Mouse (Mus musculus) liver, embryonic 12.5 days (tissue): ENCODE measurements at regions not wholly inside any gene's neighbourhood (a gene's known extent, or its start where the extent isn't known, plus 50 kb on each side); places are given as distances from the start of the nearest gene placed in this dataset.

Source experiments
- ATAC-seq: fragments of 200-750 bp; cut with Nextera tagmentation; 2 replicates; pipeline ENCODE4 v1.8.0; 2017; ENCODE audit warnings: moderate number of reproducible peaks, mild to moderate bottlenecking, moderate library complexity
- H3K27ac ChIP-seq: fragments of 300-500 bp; sonication (generic); 2 replicates; pipeline ENCODE4 v1.5.1; 2016; ENCODE audit warnings: mild to moderate bottlenecking
- H3K27me3 ChIP-seq: fragments of 300-500 bp; sonication (generic); replicated peaks from 2 replicates; pipeline ENCODE4 v1.6.1; 2016; ENCODE audit warnings: mild to moderate bottlenecking, moderate library complexity
- H3K36me3 ChIP-seq: fragments of 300-500 bp; sonication (generic); 2 replicates; pipeline ENCODE4 v1.6.1; 2016; ENCODE audit warnings: mild to moderate bottlenecking, moderate library complexity
- H3K4me1 ChIP-seq: fragments of 300-500 bp; sonication (generic); 2 replicates; pipeline ENCODE4 v1.6.1; 2016
- H3K4me2 ChIP-seq: fragments of 300-500 bp; sonication (generic); 2 replicates; pipeline ENCODE4 v1.6.1; 2016; ENCODE audit warnings: mild to moderate bottlenecking, moderate library complexity
- H3K4me3 ChIP-seq: fragments of 300-500 bp; sonication (generic); 2 replicates; pipeline ENCODE4 v1.5.1; 2016; ENCODE audit warnings: mild to moderate bottlenecking, moderate library complexity
- H3K9ac ChIP-seq: fragments of 300-500 bp; sonication (generic); 2 replicates; pipeline ENCODE4 v1.6.1; 2016; ENCODE audit warnings: mild to moderate bottlenecking, moderate library complexity
- H3K9me3 ChIP-seq: fragments of 300-500 bp; sonication (generic); replicated peaks from 2 replicates; pipeline ENCODE4 v1.6.1; 2016; ENCODE audit warnings: mild to moderate bottlenecking, moderate library complexity
- WGBS: fragments of 180-500 bp; shearing (Covaris S2); methylation state at CpG from one replicate; pipeline ENCODE4 v1.1.7; 2016; ENCODE audit not compliant: insufficient replicate concordance; 5-methylcytosine and 5-hydroxymethylcytosine counted together

DNA sequence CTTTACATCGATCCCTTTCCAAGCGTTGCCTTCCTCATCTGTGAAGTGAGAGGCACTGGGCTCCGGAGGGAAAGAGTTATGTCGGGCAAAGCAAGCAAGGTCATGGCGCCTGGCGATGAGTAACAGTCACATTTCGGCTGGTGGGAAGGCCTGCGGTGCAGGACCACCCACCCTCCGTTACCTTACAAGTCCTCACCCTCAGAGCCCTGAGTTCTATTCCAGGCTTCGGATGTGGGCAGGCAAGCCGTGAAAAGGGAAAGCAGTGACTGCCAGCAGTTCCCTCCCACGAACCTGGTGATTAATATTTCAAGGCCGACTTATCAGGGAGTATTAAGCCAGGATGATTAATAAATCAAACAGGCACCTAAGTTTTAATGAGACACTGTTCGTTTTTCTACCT lies 209.7 kb downstream of the Drd1 start:
- Histone ChIP-seq H3K27me3 (no peaks in the 10 kb centered on the region), H3K9me3 (no peaks in the 10 kb centered on the region), H3K4me3 (no peak overlapping the region), H3K4me2 (no peak overlapping the region), H3K4me1 (no peaks in the 10 kb centered on the region), H3K27ac (no peak overlapping the region), H3K9ac (no peak overlapping the region), H3K36me3 (no peaks in the 10 kb centered on the region)
- 75% methylated on average over 14 of the region's 14 CpGs for WGBS
- ATAC-seq: no peak

DNA sequence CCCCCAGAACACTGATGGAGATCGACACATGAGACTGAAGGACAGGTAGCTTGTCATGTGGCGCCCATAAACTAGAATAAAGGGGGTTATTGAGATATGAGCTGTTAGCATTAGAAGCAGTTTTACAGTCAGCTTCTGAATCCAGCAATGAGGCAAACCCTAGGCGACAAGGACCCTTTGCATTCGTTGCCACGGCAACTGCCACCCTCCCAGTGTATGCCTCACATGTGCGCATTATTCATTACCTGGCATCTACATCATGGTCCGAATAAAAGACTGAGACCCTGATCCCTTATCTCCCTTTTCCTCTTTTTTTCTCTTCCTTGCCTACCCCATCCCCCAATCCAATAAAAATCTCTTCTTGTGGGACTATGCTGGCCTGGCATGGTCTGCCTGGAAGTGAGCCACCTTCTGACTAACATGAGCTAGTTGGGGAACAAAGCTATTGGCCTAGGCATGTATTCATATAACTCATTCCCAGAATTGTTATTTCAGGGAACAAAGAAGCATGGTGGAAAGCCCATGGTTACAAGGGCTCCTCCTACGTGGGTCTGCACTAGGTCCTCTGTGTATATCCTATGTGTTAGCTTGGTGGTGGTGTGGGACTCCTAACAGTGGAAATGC lies 229.4 kb downstream of the Drd1 start:
- WGBS: 54% methylated on average over 8 of the region's 8 CpGs
- H3K27ac ChIP-seq: no peak overlapping the region
- no peaks in the 10 kb centered on the region for H3K9me3 ChIP-seq
- H3K4me2 ChIP-seq: no peak overlapping the region
- no peak overlapping the region for H3K9ac ChIP-seq
- H3K36me3 ChIP-seq: no peaks in the 10 kb centered on the region
- no peaks in the 10 kb centered on the region for H3K4me1 ChIP-seq
- no peak overlapping the region for H3K4me3 ChIP-seq
- no peaks in the 10 kb centered on the region for H3K27me3 ChIP-seq
- ATAC-seq: no peak

DNA sequence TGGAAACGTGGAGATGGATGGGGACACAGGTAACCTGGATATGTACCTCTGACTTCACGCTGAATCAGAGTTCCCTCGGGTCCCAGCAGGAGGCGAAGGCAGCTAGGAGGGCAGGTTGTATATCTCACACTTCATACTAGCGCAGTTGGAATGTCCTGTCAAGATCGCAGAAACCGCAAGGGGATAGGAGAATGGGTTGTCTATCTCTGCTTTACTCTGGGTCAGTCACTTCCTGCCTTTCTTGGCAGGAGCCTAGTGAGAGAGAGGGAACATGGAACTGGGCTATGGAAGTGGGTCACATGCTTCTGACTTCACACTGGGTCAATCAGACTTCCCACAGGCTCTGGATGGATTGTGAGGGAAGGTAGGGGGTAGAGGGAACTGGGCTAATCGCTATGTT lies 233.4 kb downstream of the Drd1 start:
- Histone ChIP-seq H3K27ac (no peak overlapping the region), H3K9me3 (no peaks in the 10 kb centered on the region), H3K4me1 (no peaks in the 10 kb centered on the region), H3K9ac (no peak overlapping the region), H3K4me3 (no peak overlapping the region), H3K36me3 (no peaks in the 10 kb centered on the region), H3K27me3 (no peaks in the 10 kb centered on the region), H3K4me2 (no peak overlapping the region)
- 51% methylated on average over 8 of the region's 8 CpGs for WGBS
- ATAC-seq: no peak

DNA sequence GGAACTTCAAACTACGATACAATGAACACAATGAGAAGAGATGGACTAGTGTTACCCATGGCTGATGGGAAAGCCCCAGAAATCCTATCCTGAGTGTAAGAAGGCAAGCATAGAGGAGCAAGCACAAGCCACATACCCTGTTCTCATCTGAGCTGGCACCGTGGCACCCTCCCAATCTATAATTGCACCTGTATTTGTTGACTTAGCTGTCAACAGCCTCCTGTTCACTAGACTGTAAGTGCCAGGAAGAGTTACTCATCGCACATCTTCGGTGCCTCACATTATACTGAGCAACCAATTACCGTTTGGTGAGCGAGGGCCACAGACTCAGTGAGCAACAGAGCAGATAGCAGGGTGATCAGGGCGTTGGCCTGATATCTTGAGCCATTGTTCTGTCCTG lies 239.9 kb downstream of the Drd1 start:
- ATAC-seq: no peak
- H3K4me1 ChIP-seq: no peaks in the 10 kb centered on the region
- no peak overlapping the region for H3K4me3 ChIP-seq
- H3K36me3 ChIP-seq: no peaks in the 10 kb centered on the region
- 73% methylated on average over 7 of the region's 7 CpGs for WGBS
- no peak overlapping the region for H3K4me2 ChIP-seq
- no peak overlapping the region for H3K27ac ChIP-seq
- no peaks in the 10 kb centered on the region for H3K9me3 ChIP-seq
- no peak overlapping the region for H3K9ac ChIP-seq
- no peaks in the 10 kb centered on the region for H3K27me3 ChIP-seq

DNA sequence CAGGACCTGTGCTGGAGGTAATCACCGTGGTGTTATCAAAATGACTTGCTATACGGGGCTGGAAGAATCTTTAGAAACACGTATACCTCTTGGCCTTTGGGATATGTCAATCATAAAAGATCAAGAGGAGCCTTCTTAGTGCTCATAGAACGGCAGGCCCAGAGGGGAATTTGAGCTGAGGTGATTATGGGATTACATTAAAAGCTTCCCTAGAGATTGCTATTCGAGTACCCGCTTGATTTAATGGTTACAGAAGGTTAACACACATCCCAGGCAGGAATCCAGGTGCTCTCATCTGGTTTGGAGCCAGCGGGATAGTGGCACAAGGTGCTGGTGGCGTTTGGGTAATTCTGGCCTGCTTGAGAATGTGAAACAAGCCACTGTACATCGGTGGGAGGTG lies 241.4 kb downstream of the Drd1 start:
- H3K27ac ChIP-seq: no peak overlapping the region
- H3K9me3 ChIP-seq: no peaks in the 10 kb centered on the region
- no peak for ATAC-seq
- no peak overlapping the region for H3K9ac ChIP-seq
- H3K4me1 ChIP-seq: no peaks in the 10 kb centered on the region
- H3K36me3 ChIP-seq: no peaks in the 10 kb centered on the region
- no peak overlapping the region for H3K4me3 ChIP-seq
- WGBS: 62% methylated on average over 9 of the region's 9 CpGs
- H3K27me3 ChIP-seq: no peaks in the 10 kb centered on the region
- H3K4me2 ChIP-seq: no peak overlapping the region

DNA sequence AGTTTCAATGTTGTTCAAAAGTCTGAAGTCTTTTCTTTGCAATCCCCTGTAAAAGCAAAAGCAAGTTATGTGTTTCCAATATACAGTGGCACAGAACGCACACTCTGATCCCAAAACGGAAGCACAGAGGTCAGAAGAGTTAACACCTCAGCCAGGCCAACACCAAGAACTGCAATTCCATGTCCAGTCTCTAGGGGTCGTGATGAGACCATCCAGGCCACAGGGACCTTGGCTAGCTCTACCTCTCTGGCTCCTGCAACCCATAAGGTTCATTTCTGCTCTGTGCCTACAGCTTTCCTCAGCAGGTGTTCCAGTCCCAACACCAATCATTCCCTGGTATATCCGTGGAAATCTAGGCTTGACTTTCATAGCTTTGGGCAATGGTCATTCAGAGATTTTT lies 243.6 kb downstream of the Drd1 start:
- H3K4me3 ChIP-seq: no peak overlapping the region
- ATAC-seq: no peak
- H3K9ac ChIP-seq: no peak overlapping the region
- no peak overlapping the region for H3K4me2 ChIP-seq
- no peaks in the 10 kb centered on the region for H3K4me1 ChIP-seq
- H3K27me3 ChIP-seq: no peaks in the 10 kb centered on the region
- no peaks in the 10 kb centered on the region for H3K36me3 ChIP-seq
- no peaks in the 10 kb centered on the region for H3K9me3 ChIP-seq
- WGBS: 27% methylated on average over 4 of the region's 4 CpGs
- H3K27ac ChIP-seq: no peak overlapping the region

DNA sequence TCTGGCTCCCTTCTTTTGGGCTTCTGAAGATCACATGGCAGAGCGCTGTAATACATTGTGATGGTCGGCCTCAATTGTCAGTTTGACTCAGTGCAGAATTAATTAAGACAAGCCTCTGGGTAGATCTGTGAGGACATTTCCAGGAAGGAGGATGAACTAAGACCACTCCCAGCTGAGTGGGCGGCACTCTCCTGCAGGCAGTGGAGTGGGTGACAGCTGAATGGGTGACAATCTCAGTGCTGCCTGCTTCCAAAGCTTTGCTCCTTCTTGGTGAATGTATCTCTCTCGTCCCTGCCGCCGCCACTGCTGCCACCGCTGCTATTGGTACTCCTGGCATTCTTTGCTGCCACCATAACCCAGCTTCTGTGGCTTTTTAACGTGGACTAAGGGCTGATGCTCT lies 244.4 kb downstream of the Drd1 start:
- H3K27ac ChIP-seq: no peak overlapping the region
- no peaks in the 10 kb centered on the region for H3K9me3 ChIP-seq
- H3K27me3 ChIP-seq: no peaks in the 10 kb centered on the region
- no peaks in the 10 kb centered on the region for H3K36me3 ChIP-seq
- WGBS: 61% methylated on average over 8 of the region's 8 CpGs
- ATAC-seq: no peak
- H3K4me2 ChIP-seq: no peak overlapping the region
- no peaks in the 10 kb centered on the region for H3K4me1 ChIP-seq
- no peak overlapping the region for H3K9ac ChIP-seq
- H3K4me3 ChIP-seq: no peak overlapping the region

DNA sequence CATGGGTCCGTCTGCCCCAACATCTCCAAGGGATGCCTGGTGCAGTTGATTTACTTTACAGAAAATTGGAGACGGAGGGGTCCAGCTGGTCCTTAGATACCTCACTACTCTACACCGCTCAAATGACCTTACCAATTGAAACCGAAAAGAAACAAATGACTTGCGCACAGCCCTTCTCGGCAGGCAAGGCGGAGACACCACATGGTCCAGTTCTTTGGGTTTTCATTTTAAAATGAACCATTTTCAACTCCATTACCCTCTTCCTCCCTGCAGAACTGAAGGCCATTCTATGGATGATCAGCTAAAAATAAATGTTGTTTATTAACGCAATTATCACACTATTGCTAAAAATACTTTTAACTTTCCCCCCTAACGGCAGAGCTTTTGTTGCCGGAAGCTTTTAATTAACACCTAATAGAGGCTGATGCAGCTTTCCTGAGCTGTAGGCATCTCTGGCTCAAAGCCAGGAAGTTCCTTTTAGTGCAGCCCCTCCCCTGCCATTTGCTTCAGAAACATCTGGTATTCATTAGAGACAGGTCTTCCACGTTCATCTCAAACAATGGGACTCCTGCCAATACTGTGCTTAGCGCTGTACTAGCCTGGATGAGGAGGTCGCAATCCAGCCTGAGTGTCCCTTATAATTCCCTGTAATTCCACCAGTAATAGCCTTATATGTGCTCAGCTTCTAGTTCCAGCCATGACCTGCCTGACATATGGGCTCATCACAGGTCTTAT lies 247.5 kb downstream of the Drd1 start:
- Histone ChIP-seq H3K4me3 (no peak overlapping the region), H3K4me2 (no peak overlapping the region), H3K9me3 (no peaks in the 10 kb centered on the region), H3K27me3 (no peaks in the 10 kb centered on the region), H3K27ac (no peak overlapping the region), H3K9ac (no peak overlapping the region), H3K36me3 (no peaks in the 10 kb centered on the region), H3K4me1 (no peaks in the 10 kb centered on the region)
- 53% methylated on average over 13 of the region's 13 CpGs for WGBS
- no peak for ATAC-seq

DNA sequence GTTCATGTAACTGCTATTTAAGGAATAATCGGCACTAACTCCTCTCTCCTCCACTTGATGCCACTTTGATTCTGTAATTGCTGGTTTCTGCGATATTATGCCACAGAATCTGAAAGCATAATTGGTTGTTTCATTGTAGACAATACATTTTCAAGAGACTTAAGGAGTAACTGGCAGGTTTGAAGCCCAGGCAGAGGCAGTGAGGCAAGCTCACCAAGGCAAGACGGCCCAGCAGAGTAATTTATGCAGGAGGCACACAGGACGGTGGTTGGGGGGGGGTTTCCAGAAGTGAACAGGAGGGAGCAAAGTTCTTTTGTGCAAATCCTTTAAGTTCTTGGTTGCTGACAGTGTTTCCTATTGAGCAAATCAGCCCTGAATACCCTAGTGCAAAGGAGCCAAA lies 249.6 kb downstream of the Drd1 start:
- ATAC-seq: no peak
- Histone ChIP-seq H3K4me1 (no peaks in the 10 kb centered on the region), H3K9ac (no peak overlapping the region)

DNA sequence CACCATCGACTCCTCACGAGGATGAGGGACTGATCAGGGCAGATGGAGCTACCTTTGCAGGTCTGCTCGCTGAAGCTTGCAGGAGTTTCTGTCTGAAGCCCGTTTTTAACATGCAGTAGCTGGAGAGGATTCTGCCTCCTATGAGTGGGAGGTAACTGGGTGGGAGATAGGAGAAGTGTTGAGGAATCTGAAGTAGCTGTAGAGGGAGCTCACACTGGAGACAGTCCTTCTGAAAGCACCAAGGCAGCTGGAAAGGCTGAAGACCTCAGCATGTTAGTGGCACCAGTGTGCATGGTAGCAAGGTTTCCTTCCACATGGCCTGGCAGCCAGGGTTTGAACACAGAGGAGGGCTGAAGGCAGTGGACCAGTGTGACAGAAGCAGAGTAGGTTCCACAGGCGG lies 254.5 kb downstream of the Drd1 start:
- no peaks in the 10 kb centered on the region for H3K4me1 ChIP-seq
- no peak for ATAC-seq
- no peaks in the 10 kb centered on the region for H3K9me3 ChIP-seq
- H3K27me3 ChIP-seq: no peaks in the 10 kb centered on the region
- no peak overlapping the region for H3K27ac ChIP-seq
- WGBS: 58% methylated on average over 5 of the region's 5 CpGs
- H3K4me3 ChIP-seq: no peak overlapping the region
- no peak overlapping the region for H3K4me2 ChIP-seq
- H3K36me3 ChIP-seq: no peaks in the 10 kb centered on the region
- H3K9ac ChIP-seq: no peak overlapping the region

More for the DNA sequence above, 249.6 kb downstream of the Drd1 start:
- no peaks in the 10 kb centered on the region for H3K9me3 ChIP-seq
- no peak overlapping the region for H3K27ac ChIP-seq
- H3K27me3 ChIP-seq: no peaks in the 10 kb centered on the region
- H3K4me2 ChIP-seq: no peak overlapping the region
- no peaks in the 10 kb centered on the region for H3K36me3 ChIP-seq
- H3K4me3 ChIP-seq: no peak overlapping the region
- WGBS: 64% methylated on average over 4 of the region's 4 CpGs

DNA sequence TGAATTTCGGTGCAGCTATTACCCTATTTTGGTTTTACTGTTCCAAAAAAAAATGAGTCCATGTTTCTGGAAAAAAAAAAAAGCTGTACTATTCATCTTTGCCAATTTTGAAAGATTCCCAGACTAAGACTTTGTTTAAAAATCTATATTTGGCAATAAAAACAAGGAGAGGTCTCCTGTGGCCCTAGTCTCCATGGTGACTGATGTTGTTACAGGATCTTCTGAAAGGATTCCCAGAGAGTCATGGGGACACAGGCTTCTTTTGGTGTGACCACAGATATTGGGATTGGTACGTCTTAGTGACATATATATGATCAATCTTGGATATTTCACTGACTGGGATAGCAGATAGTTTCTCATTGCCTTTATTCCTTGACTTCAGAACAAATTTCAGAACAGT lies 266.7 kb downstream of the Drd1 start:
- Histone ChIP-seq H3K9me3 (no peaks in the 10 kb centered on the region), H3K27ac (no peak overlapping the region)
- no peak for ATAC-seq

DNA sequence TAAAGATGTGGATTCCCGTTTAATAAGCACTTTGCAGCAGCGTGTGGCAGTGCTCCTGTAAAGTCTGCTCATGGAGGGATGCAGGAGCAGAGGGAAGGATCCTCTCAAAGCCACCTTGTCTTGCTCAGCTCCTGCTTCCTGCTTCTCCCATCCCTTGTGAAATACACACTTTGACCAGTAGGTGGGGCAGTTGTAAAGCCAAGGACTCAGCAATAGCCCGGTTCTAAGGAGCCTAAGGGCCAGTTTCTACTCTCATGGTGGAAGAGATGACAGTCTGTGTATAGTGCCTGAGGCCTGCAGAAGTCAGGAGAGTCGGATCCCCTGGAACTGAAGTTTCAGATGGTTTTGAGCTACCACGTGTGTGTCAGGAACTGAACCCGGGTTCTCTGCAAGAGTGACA lies 272.0 kb downstream of the Drd1 start:
- Histone ChIP-seq H3K4me3 (no peak overlapping the region), H3K9ac (no peak overlapping the region), H3K27ac (no peak overlapping the region), H3K4me2 (no peak overlapping the region), H3K9me3 (no peaks in the 10 kb centered on the region), H3K27me3 (no peaks in the 10 kb centered on the region), H3K4me1 (no peaks in the 10 kb centered on the region), H3K36me3 (no peaks in the 10 kb centered on the region)
- ATAC-seq: no peak
- WGBS: 16% methylated on average over 6 of the region's 6 CpGs

More for the DNA sequence above, 266.7 kb downstream of the Drd1 start:
- Histone ChIP-seq H3K9ac (no peak overlapping the region), H3K36me3 (no peaks in the 10 kb centered on the region), H3K4me3 (no peak overlapping the region), H3K4me2 (no peak overlapping the region), H3K4me1 (no peaks in the 10 kb centered on the region), H3K27me3 (no peaks in the 10 kb centered on the region)
- 41% methylated on average over 2 of the region's 2 CpGs for WGBS

DNA sequence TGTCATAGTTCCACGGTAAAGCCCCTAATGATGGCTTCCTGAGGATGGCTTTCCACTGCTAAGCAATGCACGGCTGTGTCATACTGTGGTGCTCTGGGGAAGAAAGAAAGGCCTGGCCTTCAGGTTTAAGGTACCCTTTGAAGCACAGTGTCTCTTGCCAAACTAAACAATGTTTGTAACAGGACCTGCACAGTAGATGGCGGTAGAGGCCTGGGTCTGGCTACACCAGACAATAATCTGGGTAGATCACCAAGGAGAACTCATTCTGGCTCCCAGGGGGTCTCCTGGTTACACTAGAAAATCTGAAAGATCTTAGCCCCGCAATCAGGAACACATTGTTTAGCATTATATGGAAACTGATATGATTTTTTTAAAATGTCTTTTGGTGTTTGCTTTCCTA lies 276.4 kb downstream of the Drd1 start:
- Histone ChIP-seq H3K4me3 (no peak overlapping the region), H3K9me3 (no peaks in the 10 kb centered on the region), H3K27ac (no peak overlapping the region), H3K36me3 (no peaks in the 10 kb centered on the region), H3K4me1 (no peaks in the 10 kb centered on the region), H3K27me3 (no peaks in the 10 kb centered on the region), H3K4me2 (no peak overlapping the region), H3K9ac (no peak overlapping the region)
- no peak for ATAC-seq
- 36% methylated on average over 4 of the region's 4 CpGs for WGBS
